Mouse (Mus musculus) CD4-positive naive resting alpha-beta T cell, adult 57 days (primary cell): Measurements from ENCODE around the gene Grb14. TPM values are rescaled to one million over a fixed set of nuclear protein-coding genes. Genes with fewer than 3 reads are reported as not detected.

Experiments used
- total RNA-seq: library from RNA; stranded (reverse); gene quantifications from one replicate; pipeline ENCODE4 v1.2.4, GENCODE M21; 2023

Grb14 gene
- total RNA-seq = not detected

DNA sequence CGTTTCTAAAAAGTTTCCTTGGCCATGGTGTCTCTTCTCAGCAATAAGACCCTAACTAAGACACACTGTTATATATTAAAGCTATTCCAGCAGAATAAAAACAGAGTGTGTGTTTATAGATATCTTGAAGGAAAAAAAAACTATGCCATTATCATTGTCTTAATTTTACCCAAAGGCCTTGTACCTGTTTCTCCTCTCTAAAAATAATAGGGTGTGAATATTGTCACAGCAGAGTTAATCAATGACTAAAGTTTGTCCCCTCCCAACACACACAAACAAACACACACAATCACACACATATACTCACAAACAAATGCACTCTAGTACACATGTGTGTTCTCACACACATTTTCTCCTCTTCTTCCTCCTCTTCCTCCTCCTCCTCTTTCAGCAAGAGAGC, at the start of gene Grb14:
TSS of gene Grb14 (minus strand) at position 101 of the 400 bp plus-strand sequence.

Other genes starting within 250 kb of the Grb14 start
- 2.9 TPM for gene Cobll1, start 214.4 kb upstream of the Grb14 start, total RNA-seq